Mouse (Mus musculus) G1E (cell line): ENCODE data around the gene Prkar2b. TPM values are rescaled to one million over a fixed set of nuclear protein-coding genes. Genes with fewer than 3 reads are reported as not detected.

Experiments used
- ATAC-seq: 2 replicates; pipeline ENCODE4 v1.8.0; 2016; ENCODE audit warnings: mild to moderate bottlenecking; ENCODE audit not compliant: insufficient number of reproducible peaks, poor library complexity, low FRiP score, severe bottlenecking; ENCODE audit errors: extremely low read depth
- DNase-seq: peaks from one replicate; pipeline ENCODE4 v3.0.0; 2012; ENCODE audit warnings: low spot score
- H3K27me3 ChIP-seq: 2 replicates; pipeline ENCODE4 v1.6.1; 2012; ENCODE audit warnings: mild to moderate bottlenecking, low read length, inconsistent platforms; ENCODE audit not compliant: insufficient read depth
- H3K36me3 ChIP-seq: replicated peaks from 2 replicates; pipeline ENCODE3; 2012; ENCODE audit warnings: mild to moderate bottlenecking, inconsistent platforms
- H3K4me1 ChIP-seq: 2 replicates; pipeline ENCODE4 v1.6.1; 2012; ENCODE audit warnings: low read depth, low read length, inconsistent platforms, mixed read lengths; ENCODE audit not compliant: insufficient read depth
- H3K4me3 ChIP-seq: 2 replicates; pipeline ENCODE4 v1.5.1; 2012; ENCODE audit warnings: low read depth, mild to moderate bottlenecking, inconsistent platforms, low read length, moderate library complexity, mixed read lengths
- H3K9me3 ChIP-seq: replicated peaks from 2 replicates; pipeline ENCODE4 v1.6.1; 2012; ENCODE audit warnings: inconsistent platforms
- CTCF ChIP-seq: IDR thresholded peaks from 2 replicates; pipeline ENCODE4 v1.5.1; 2012; ENCODE audit warnings: low read depth, low read length, inconsistent platforms, mixed read lengths
- GATA1 ChIP-seq: IDR thresholded peaks from 2 replicates; pipeline ENCODE4 v1.6.1; 2012; ENCODE audit warnings: borderline replicate concordance, low read length, inconsistent platforms, mixed read lengths
- GATA2 ChIP-seq: IDR thresholded peaks from 2 replicates; pipeline ENCODE4 v1.6.1; 2012; ENCODE audit warnings: low read depth, low read length, inconsistent platforms, borderline replicate concordance
- POLR2AphosphoS5 ChIP-seq: IDR thresholded peaks from 2 replicates; pipeline ENCODE4 v1.6.1; 2012; ENCODE audit warnings: low read depth, low read length, inconsistent platforms; ENCODE audit not compliant: insufficient replicate concordance
- TAL1 ChIP-seq: conservative IDR thresholded peaks from 2 replicates; pipeline ENCODE4 v1.6.1; 2012; ENCODE audit warnings: low read depth, low read length, inconsistent platforms, mixed read lengths
- polyA plus RNA-seq: library from polyadenylated mRNA; stranded (reverse); fragments of >175 nt; gene quantifications from 2 replicates; pipeline ENCODE4 v1.2.3, GENCODE M21; 2012
- total RNA-seq, 2 experiments: library from RNA; stranded (forward) in 1 of 2; stranded (reverse) in 1 of 2; fragments of 200-1000 nt in 1 of 2; fragments of >200 nt in 1 of 2; fragmentation: Nextera tagmentation in 1 of 2; gene quantifications; 2 replicates each; pipeline ENCODE4 v1.2.3; 2014 to 2017

The Prkar2b gene
- total and polyA plus RNA-seq, 3 experiments = 179 to 849 (median 524) TPM

- DNase-seq = no peak
- H3K4me1 ChIP-seq = peaks cover 32% of the 10 kb centered on the region
- H3K36me3 ChIP-seq = no peaks in the 10 kb centered on the region
- TF ChIP-seq GATA2 = no peak
- TF ChIP-seq POLR2AphosphoS5 = no peak
- no peak for TF ChIP-seq TAL1
- TF ChIP-seq GATA1 = no peak
- TF ChIP-seq CTCF = no peak
- H3K27me3 ChIP-seq = no peaks in the 10 kb centered on the region
- no peak overlapping the region for H3K4me3 ChIP-seq
- ATAC-seq = no peak
- peaks cover 3% of the 10 kb centered on the region; the same call in 1 of the 2 replicates for H3K9me3 ChIP-seq
These were observed 13.2 kb upstream of the Prkar2b start for GRCm38 (mm10) chr12:32074271-32074670.

DNA sequence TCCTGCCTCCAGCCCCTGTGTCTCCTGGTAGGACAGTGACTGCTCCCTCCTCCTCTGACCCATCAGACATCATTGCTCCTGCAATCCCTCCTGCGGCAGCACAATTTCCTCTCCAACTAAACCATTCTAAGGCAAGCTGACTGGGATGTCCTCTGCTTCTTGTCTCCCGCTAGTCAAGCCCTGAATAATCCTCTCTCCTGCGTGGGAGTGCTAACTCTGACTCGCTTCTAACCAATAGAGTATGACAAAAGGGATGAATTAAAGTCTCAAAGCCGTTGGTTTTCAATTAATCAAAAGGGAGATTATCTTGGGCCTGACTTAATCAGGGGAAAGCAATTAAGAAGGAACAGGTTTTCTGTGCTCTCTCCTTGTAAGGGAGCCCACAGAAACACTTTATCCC lies 4.9 kb upstream of the Prkar2b start:
- DNase-seq (no peak), ATAC-seq (no peak)
- TF ChIP-seq GATA2 (no peak), TAL1 (no peak), GATA1 (no peak), POLR2AphosphoS5 (no peak), CTCF (no peak)
- Histone ChIP-seq H3K4me3 (no peak overlapping the region), H3K36me3 (no peaks in the 10 kb centered on the region), H3K27me3 (no peaks in the 10 kb centered on the region), H3K4me1 (peaks cover 30% of the 10 kb centered on the region), H3K9me3 (no peaks in the 10 kb centered on the region)

- Histone ChIP-seq H3K27me3 (no peaks in the 10 kb centered on the region), H3K4me3 (peak overlapping the region; percentile 81), H3K9me3 (no peaks in the 10 kb centered on the region), H3K4me1 (peaks cover 54% of the 10 kb centered on the region), H3K36me3 (peaks cover 27% of the 10 kb centered on the region)
- ATAC-seq (0 out of 2 replicates have a peak, but pooled peaks have one; percentile 11), DNase-seq (peak; percentile 69)
- no peak for TF ChIP-seq TAL1
- TF ChIP-seq CTCF = no peak
- TF ChIP-seq POLR2AphosphoS5 = no peak
- TF ChIP-seq GATA1 = no peak
- no peak for TF ChIP-seq GATA2
These were observed 628 bp downstream of the Prkar2b start for GRCm38 (mm10) chr12:32060247-32061089.

DNA sequence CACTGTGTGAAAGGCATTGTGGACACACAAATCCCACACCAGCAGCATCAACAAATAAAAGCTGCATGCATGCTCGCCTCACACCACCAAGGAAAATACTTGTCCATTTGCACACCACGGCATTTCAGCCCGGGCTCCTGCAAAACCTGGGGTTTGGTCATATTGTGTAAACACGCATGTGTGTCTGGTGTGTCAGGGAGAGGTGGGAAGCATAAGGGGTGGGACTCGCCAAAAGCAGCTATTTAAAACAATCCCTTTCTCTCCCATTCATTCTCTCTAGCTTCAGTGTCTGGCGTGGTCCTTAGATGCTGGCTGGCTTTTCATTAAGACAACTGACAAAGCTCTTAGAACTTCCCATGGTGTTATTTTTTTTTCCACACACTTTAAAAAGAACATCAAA lies 1.4 kb downstream of the Prkar2b start:
- Histone ChIP-seq H3K36me3 (peaks cover 27% of the 10 kb centered on the region), H3K4me3 (peak overlapping the region; percentile 81), H3K9me3 (no peaks in the 10 kb centered on the region), H3K27me3 (no peaks in the 10 kb centered on the region), H3K4me1 (peaks cover 62% of the 10 kb centered on the region)
- ATAC-seq (0 out of 2 replicates have a peak, but pooled peaks have one; percentile 6), DNase-seq (peak; percentile 31)
- TF ChIP-seq POLR2AphosphoS5 (no peak), CTCF (no peak), GATA2 (no peak), TAL1 (no peak), GATA1 (no peak)

DNA sequence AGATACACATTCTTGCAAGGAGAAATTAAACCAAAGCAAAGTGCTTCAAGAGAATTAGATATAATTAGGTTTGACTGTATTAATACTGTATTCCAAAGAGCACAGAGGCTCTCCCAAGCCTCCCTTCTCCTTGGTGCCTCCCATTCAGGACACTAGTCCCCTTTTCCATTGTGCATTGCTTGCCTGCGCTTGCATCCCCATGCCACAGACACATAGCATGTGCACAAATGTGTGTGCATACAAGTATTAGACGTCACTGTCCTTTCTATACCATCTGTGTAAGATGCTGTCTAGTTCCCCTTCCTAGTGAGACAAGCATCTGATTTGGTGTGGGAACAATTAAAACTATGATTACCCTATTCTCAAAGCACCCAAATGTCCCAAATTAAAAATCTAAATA lies 2.0 kb downstream of the Prkar2b start:
- H3K27me3 ChIP-seq = no peaks in the 10 kb centered on the region
- H3K9me3 ChIP-seq = no peaks in the 10 kb centered on the region
- peaks cover 64% of the 10 kb centered on the region for H3K4me1 ChIP-seq
- DNase-seq (no peak), ATAC-seq (no peak)
- H3K36me3 ChIP-seq = peaks cover 29% of the 10 kb centered on the region
- peak overlapping the region; percentile 81 for H3K4me3 ChIP-seq
- TF ChIP-seq GATA2 (no peak), TAL1 (no peak), POLR2AphosphoS5 (peak; percentile 18; the same call in 1 of the 2 replicates), CTCF (no peak), GATA1 (no peak)

- H3K27me3 ChIP-seq = no peaks in the 10 kb centered on the region
- peak overlapping the region; percentile 81 for H3K4me3 ChIP-seq
- H3K9me3 ChIP-seq = no peaks in the 10 kb centered on the region
- DNase-seq (no peak), ATAC-seq (no peak)
- TF ChIP-seq TAL1 (no peak), GATA2 (no peak), CTCF (no peak), GATA1 (no peak), POLR2AphosphoS5 (no peak)
- peaks cover 74% of the 10 kb centered on the region for H3K4me1 ChIP-seq
- H3K36me3 ChIP-seq = peaks cover 32% of the 10 kb centered on the region
These were observed 3.5 kb downstream of the Prkar2b start for GRCm38 (mm10) chr12:32057461-32058199.
